ENCODE assay signal across 8 mouse cellular contexts in genomic region chr2:156853999-156854771, GRCm38 (mm10). TPM values are rescaled to one million over a fixed set of nuclear protein-coding genes. Genes with fewer than 3 reads are reported as not detected.
DNase-seq lines count a peak whose midpoint lies in the region; ATAC-seq and TF ChIP-seq lines count a peak whose summit lies in the region.
"Not testable (repeated sequence)": the region's sequence is repeated elsewhere in the genome, so short reads cannot be mapped to it uniquely, and the experiment has no call there.

No protein-coding gene starts in this region.

- not testable (repeated sequence) for H3K4me1 ChIP-seq in ES-Bruce4 (ENCODE audit: control insufficient read depth, insufficient read depth, low read length); heart, postnatal 0 days (ENCODE audit: control insufficient read depth, insufficient read depth); stomach, postnatal 0 days (replicated peaks; ENCODE audit: control insufficient read depth, insufficient read depth)
- peaks cover 17% of the 10 kb centered on the region for H3K4me1 ChIP-seq in embryonic facial prominence, embryonic 15.5 days

- TF ChIP-seq POLR2A in ES-Bruce4 (IDR thresholded peaks at IDR 0.05; ENCODE audit: insufficient read depth, low read length): not testable (repeated sequence)

- peaks cover 23% of the 10 kb centered on the region for H3K36me3 ChIP-seq in ES-Bruce4 (ENCODE audit: control insufficient read depth, insufficient read depth, low read length, poor library complexity, severe bottlenecking)
- H3K36me3 ChIP-seq in embryonic facial prominence, embryonic 15.5 days: peaks cover 40% of the 10 kb centered on the region
- H3K36me3 ChIP-seq in heart, postnatal 0 days (replicated peaks; ENCODE audit: control insufficient read depth, insufficient read depth, low read length): peaks cover 28% of the 10 kb centered on the region
- not testable (repeated sequence) for H3K36me3 ChIP-seq in stomach, postnatal 0 days (ENCODE audit: control insufficient read depth, insufficient read depth, low read length)

- DNase-seq in cerebellum, adult 11-12 months: peak; percentile 50
- peak; percentile 53 for DNase-seq in heart, postnatal 0 days (ENCODE audit: low spot score)
- DNase-seq in kidney, adult 9 months: peak; percentile 60
- peak; percentile 62 for DNase-seq in left cerebral cortex, postnatal 4 days
- peak; percentile 54 for DNase-seq in lung, postnatal 25 days (ENCODE audit: low spot score)
- DNase-seq in stomach, postnatal 0 days (ENCODE audit: low spot score): peak; percentile 54

- TF ChIP-seq EP300 in ES-Bruce4 (IDR thresholded peaks at IDR 0.05; ENCODE audit: insufficient read depth, low read depth, low read length); heart, postnatal 0 days (IDR thresholded peaks at IDR 0.05; ENCODE audit: low read depth); stomach, postnatal 0 days (optimal IDR thresholded peaks at IDR 0.05): not testable (repeated sequence)

- intact Hi-C loops in left cerebral cortex, postnatal 4 days (cut with DNase I): loop anchor here (10.0 kb wide), 1 partner anchor 49 kb away; no protein-coding TSS in a partner anchor

- H3K4me2 ChIP-seq in embryonic facial prominence, embryonic 15.5 days (replicated peaks); heart, postnatal 0 days (ENCODE audit: low read depth, low read length); stomach, postnatal 0 days (replicated peaks; ENCODE audit: low read depth): not testable (repeated sequence)

- H3K4me3 ChIP-seq in ES-Bruce4 (ENCODE audit: low read depth, low read length); embryonic facial prominence, embryonic 15.5 days (replicated peaks); heart, postnatal 0 days (ENCODE audit: low read depth, low read length); stomach, postnatal 0 days (ENCODE audit: low read depth, low read length): not testable (repeated sequence)

- not testable (repeated sequence) for H3K9me3 ChIP-seq in ES-Bruce4 (replicated peaks; ENCODE audit: control insufficient read depth, insufficient read depth, low read length, poor library complexity, severe bottlenecking); embryonic facial prominence, embryonic 15.5 days (replicated peaks); heart, postnatal 0 days (replicated peaks; ENCODE audit: control insufficient read depth, low read length); stomach, postnatal 0 days (ENCODE audit: control insufficient read depth, low read length)

- not testable (repeated sequence) for H3K27ac ChIP-seq in ES-Bruce4 (ENCODE audit: insufficient read depth, low read length); heart, postnatal 0 days (ENCODE audit: low read depth); stomach, postnatal 0 days (replicated peaks)
- peak overlapping the region; percentile 71; the same call in 1 of the 2 replicates for H3K27ac ChIP-seq in embryonic facial prominence, embryonic 15.5 days (replicated peaks)

- not testable (repeated sequence) for H3K9ac ChIP-seq in ES-Bruce4 (ENCODE audit: low read depth, poor library complexity, severe bottlenecking); embryonic facial prominence, embryonic 15.5 days; heart, postnatal 0 days (replicated peaks; ENCODE audit: low read depth, low read length); stomach, postnatal 0 days (ENCODE audit: low read length)

- H3K27me3 ChIP-seq in ES-Bruce4 (ENCODE audit: control insufficient read depth, insufficient read depth, low read length, poor library complexity, severe bottlenecking); embryonic facial prominence, embryonic 15.5 days; heart, postnatal 0 days (ENCODE audit: control insufficient read depth, insufficient read depth, low read length); stomach, postnatal 0 days (ENCODE audit: control insufficient read depth, insufficient read depth, low read length): not testable (repeated sequence)

- not testable (repeated sequence) for ATAC-seq in embryonic facial prominence, embryonic 15.5 days (ENCODE audit: insufficient number of reproducible peaks, low FRiP score, low TSS enrichment, low read depth); heart, postnatal 0 days (ENCODE audit: insufficient read depth, low read depth); stomach, postnatal 0 days (ENCODE audit: low FRiP score, low TSS enrichment)

- WGBS in embryonic facial prominence, embryonic 15.5 days: 25% methylated on average over 13 of the region's 13 CpGs
- WGBS in heart, postnatal 0 days: 48% methylated on average over 13 of the region's 13 CpGs
- WGBS in stomach, postnatal 0 days: 35% methylated on average over 13 of the region's 13 CpGs

- TF ChIP-seq CTCF in ES-Bruce4 (IDR thresholded peaks at IDR 0.05; ENCODE audit: low read depth, low read length): peak; percentile 53
- TF ChIP-seq CTCF in heart, postnatal 0 days (IDR thresholded peaks at IDR 0.05; ENCODE audit: low read depth): peak; percentile 65
- peak; percentile 76 for TF ChIP-seq CTCF in stomach, postnatal 0 days (IDR thresholded peaks at IDR 0.05; ENCODE audit: low read depth)

RNA-seq across cellular contexts. Expression of gene 4930518I15Rik, which starts 3.6 kb away (rescaled TPM):
- 2.3 and 3.3 TPM in 2 replicates for polyA plus RNA-seq in ES-Bruce4 (2011; ENCODE audit: insufficient read depth, insufficient read length, low read depth, missing spikeins)
- polyA plus RNA-seq in embryonic facial prominence, embryonic 15.5 days (2015; fragmentation: Nextera tagmentation; extraction: Ambion mirVana): 8.4 and 9.7 TPM in 2 replicates
- 0.12 TPM in 1 of 2 replicates, not detected in the other for total RNA-seq in heart, postnatal 0 days (2014; rRNA removed; ENCODE audit: low replicate concordance)
- polyA plus RNA-seq in heart, postnatal 0 days (2015; fragmentation: Nextera tagmentation; extraction: Ambion mirVana): 3.2 and 3.8 TPM in 2 replicates
- 1 to 10 TPM; 3.9 to 4.9 TPM for total RNA-seq in left cerebral cortex, postnatal 4 days (2021)
- polyA plus RNA-seq in stomach, postnatal 0 days (2015; fragmentation: Nextera tagmentation; extraction: Ambion mirVana): 2.4 and 2.7 TPM in 2 replicates

RNA-seq across cellular contexts. Expression of gene Rab5if, which starts 8.7 kb away (rescaled TPM):
- polyA plus RNA-seq in ES-Bruce4 (2011; ENCODE audit: insufficient read depth, insufficient read length, low read depth, missing spikeins): 92.7 and 98.2 TPM in 2 replicates
- 152 and 160 TPM in 2 replicates for polyA plus RNA-seq in embryonic facial prominence, embryonic 15.5 days (2015; fragmentation: Nextera tagmentation; extraction: Ambion mirVana)
- 155 and 219 TPM in 2 replicates for total RNA-seq in heart, postnatal 0 days (2014; rRNA removed; ENCODE audit: low replicate concordance)
- polyA plus RNA-seq in heart, postnatal 0 days (2015; fragmentation: Nextera tagmentation; extraction: Ambion mirVana): 186 and 188 TPM in 2 replicates
- total RNA-seq in left cerebral cortex, postnatal 4 days (2021): 100 to 1,000 TPM; 104 to 105 TPM
- polyA plus RNA-seq in stomach, postnatal 0 days (2015; fragmentation: Nextera tagmentation; extraction: Ambion mirVana): 221 and 227 TPM in 2 replicates

RNA-seq across cellular contexts. Expression of gene Tgif2, which starts 14.4 kb away (rescaled TPM):
- 32.9 and 33.8 TPM in 2 replicates for polyA plus RNA-seq in ES-Bruce4 (2011; ENCODE audit: insufficient read depth, insufficient read length, low read depth, missing spikeins)
- 51.1 and 51.6 TPM in 2 replicates for polyA plus RNA-seq in embryonic facial prominence, embryonic 15.5 days (2015; fragmentation: Nextera tagmentation; extraction: Ambion mirVana)
- total RNA-seq in heart, postnatal 0 days (2014; rRNA removed; ENCODE audit: low replicate concordance): 19.7 and 28.3 TPM in 2 replicates
- 11.6 and 14.6 TPM in 2 replicates for polyA plus RNA-seq in heart, postnatal 0 days (2015; fragmentation: Nextera tagmentation; extraction: Ambion mirVana)
- 1 to 10 TPM; 5.7 to 6.0 TPM for total RNA-seq in left cerebral cortex, postnatal 4 days (2021)
- polyA plus RNA-seq in stomach, postnatal 0 days (2015; fragmentation: Nextera tagmentation; extraction: Ambion mirVana): 11.9 and 13.3 TPM in 2 replicates

RNA-seq across cellular contexts. Expression of gene Sla2, which starts 32.8 kb away (rescaled TPM):
- polyA plus RNA-seq in ES-Bruce4 (2011; ENCODE audit: insufficient read depth, insufficient read length, low read depth, missing spikeins): not detected in 2 replicates
- polyA plus RNA-seq in embryonic facial prominence, embryonic 15.5 days (2015; fragmentation: Nextera tagmentation; extraction: Ambion mirVana): 0.52 and 0.56 TPM in 2 replicates
- total RNA-seq in heart, postnatal 0 days (2014; rRNA removed; ENCODE audit: low replicate concordance): 1.5 TPM in 1 of 2 replicates, not detected in the other
- polyA plus RNA-seq in heart, postnatal 0 days (2015; fragmentation: Nextera tagmentation; extraction: Ambion mirVana): 0.11 and 0.14 TPM in 2 replicates
- under 1 TPM in 1 of 2 experiments, not detected in 1; 0.12 TPM for total RNA-seq in left cerebral cortex, postnatal 4 days (2021)
- polyA plus RNA-seq in stomach, postnatal 0 days (2015; fragmentation: Nextera tagmentation; extraction: Ambion mirVana): 0.10 and 0.17 TPM in 2 replicates
